Mouse (Mus musculus) left cerebral cortex, adult 18-20 months (tissue): ENCODE measurements around the gene Cldn6. TPM values are rescaled to one million over a fixed set of nuclear protein-coding genes. Genes with fewer than 3 reads are reported as not detected.
A peak's percentile ranks its signal among the peaks of the same experiment; 100 is the strongest.

Experiments
- DNase-seq, 2 experiments: peaks; one replicate each; pipeline ENCODE4 v3.0.0; 2021 to 2022; ENCODE audit warnings: low spot score in 2 of 2, mixed read lengths in 1 of 2
- total RNA-seq, 2 experiments: library from RNA; stranded (reverse); gene quantifications; 2 replicates each; pipeline ENCODE4 v1.2.3; 2021

Gene Cldn6
- total RNA-seq, 2 experiments from 2014 or later, result not detected

GRCm38 (mm10) chr17:23674271-23674952 is 4.6 kb upstream of the Cldn6 start:
- DNase-seq, result no peak

DNA sequence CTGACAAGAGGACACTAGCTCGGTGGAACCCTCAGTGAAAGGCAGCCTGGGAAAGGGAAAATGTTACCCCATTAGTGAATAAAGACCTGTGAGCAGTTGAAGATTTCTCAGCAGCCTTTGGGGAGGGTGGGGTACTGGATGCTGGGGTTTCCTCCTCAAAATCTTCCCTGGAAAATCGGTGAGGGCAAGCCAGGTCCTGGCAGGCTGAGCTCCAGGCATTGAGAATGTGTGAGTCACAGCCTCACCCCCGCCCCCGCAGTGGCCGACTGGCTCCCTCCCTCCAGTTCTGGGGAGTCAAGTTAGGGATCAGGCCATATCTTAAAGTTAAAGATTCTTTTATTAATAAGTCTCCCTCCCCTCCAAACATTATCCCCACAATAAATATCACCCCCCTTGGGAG is 3.9 kb upstream of the Cldn6 start:
- peak in 1 of 2 experiments; percentile 42 for DNase-seq

- no peak for DNase-seq
Observed at GRCm38 (mm10) chr17:23675564-23676281, 3.3 kb upstream of the Cldn6 start.

- no peak for DNase-seq
Observed at GRCm38 (mm10) chr17:23676473-23677031, 2.5 kb upstream of the Cldn6 start.

- DNase-seq, result peak; percentile 67 to 82
Observed at GRCm38 (mm10) chr17:23677236-23677679, 1.8 kb upstream of the Cldn6 start, which contains the start of gene Tnfrsf12a. Gene Tnfrsf12a, minus strand, starts transcription at chr17:23677468.

DNA sequence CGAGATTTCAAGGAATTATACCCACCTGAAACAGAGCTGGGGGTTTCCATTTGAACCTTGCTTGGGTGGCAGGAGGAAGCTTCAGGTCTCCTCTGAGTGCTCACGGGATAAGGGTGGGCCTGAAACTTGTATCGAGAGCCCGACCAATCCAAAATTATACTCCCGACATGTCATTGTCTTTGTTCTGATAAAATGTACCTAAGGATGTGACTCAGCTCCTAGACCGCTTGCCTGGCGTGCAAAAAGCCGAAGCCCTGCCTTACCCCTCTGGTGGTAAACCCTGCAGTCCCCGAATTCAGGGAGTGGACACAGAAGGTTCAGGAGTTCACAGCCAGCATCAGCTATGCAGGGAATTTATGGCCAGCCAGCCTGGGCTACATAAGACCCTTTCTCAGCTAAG is 1.3 kb downstream of the Cldn6 start:
- DNase-seq, result no peak

- DNase-seq, result no peak
Observed at GRCm38 (mm10) chr17:23681086-23681485, 2.0 kb downstream of the Cldn6 start.

GRCm38 (mm10) chr17:23682092-23682491 is 3.0 kb downstream of the Cldn6 start:
- DNase-seq, result no peak

DNA sequence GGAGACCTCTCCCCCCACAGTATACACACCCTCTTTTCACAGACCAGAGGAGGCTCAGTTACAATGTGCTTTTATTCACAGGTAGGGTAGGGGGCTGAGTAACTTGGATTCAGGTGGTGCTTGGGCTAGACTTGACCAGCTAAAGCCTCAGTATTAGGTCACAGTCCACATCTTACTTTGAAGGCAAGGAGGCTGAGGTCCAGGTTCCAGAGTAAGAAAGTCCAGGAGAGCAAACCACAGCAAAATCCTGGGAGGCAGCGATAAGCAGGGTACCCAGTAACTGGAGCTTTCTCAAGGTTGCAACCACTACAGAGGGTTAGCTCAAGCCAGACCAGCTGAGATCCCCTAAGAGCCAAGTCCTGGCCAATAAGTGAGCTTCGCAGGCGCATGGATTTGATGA is 3.5 kb downstream of the Cldn6 start:
- no peak for DNase-seq

GRCm38 (mm10) chr17:23683226-23683625 is 4.2 kb downstream of the Cldn6 start:
- DNase-seq, result no peak

DNA sequence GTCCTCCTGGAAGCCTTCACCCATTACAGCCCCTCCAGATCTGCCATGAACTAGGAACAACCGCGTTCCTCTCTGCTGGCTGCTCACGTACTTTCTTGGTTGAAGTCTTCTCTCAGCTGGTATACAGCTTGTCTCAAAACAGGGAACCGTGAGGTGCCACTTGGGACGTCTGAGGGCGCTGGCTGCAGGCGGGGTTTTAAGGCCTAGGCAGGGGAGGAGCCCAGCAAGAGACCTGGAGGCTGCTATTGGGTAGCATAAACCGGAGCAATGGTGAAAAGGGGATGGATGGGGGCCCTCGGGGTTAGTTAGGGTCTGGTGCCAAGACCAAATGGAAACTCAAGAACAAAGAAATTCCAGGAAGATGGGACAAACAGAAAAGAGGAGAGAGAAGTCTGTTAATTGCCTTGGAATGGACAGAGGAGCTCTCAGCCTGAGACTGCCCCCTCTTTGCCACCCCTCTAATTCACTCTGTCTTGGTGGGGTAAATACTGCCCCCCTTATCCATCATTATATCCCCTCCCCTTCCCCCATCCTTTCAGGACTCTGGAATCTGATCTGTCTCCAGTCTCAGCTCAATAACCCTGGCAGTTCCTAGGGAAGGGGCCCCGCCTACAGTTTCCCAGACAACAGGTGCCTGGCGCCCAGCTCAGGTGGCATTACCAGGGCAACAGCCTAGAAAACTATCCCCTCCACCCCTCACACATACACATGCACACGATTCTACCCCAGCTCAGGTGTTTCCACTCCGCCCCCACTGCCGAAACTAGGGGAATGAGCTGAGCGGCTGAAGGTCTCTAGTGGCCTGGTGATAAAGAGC is 5.0 kb downstream of the Cldn6 start, which contains the start of gene Cldn9:
Gene Cldn9 (minus strand): TSS at position 171 of the 817 bp plus-strand sequence.
- DNase-seq, result no peak

DNA sequence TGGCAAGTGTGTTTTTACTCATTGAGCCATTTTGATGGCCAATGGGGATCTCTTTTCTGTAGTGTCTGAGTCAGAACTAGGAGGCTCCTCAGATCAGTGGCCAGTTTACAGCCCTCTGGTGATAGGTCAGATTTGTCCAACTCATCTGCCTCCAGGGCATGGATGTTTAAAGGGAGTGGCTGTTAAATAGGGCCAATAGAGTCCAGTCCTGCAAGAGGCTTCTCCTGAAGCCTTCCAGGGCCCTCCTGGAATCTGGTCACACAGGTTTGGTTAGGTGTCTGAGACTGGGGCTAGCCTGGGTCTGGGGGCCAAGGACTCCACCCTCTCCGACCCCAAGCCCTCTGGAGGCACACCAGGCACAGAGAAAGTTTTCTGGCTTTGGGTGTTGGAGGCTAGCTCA is 15.4 kb downstream of the Cldn6 start:
- no peak for DNase-seq

GRCm38 (mm10) chr17:23695801-23696200 is 16.8 kb downstream of the Cldn6 start:
- DNase-seq, result no peak

GRCm38 (mm10) chr17:23699131-23700077 is 20.4 kb downstream of the Cldn6 start:
- DNase-seq, result peak; percentile 36 to 54

DNA sequence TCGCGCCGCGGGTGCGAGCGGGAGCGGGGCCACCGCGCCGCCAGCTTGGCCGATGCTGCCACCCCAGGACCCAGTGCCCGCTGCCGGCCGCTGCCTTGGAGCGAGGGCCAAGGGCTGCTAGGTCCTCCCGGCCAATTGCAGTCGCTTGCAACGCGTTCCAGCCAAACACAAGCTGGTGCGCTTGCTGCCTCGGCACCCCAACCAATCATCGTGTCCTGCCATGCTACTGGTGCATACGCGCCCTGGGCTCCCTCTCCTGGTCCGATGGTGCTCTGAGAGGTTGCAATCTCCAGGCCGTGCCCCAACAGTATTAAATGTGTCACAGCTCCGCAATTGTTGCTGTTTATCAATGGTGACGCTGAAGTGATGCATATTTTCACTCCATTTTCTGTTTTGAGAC is 21.0 kb downstream of the Cldn6 start:
- DNase-seq, result peak; percentile 85 to 93

DNA sequence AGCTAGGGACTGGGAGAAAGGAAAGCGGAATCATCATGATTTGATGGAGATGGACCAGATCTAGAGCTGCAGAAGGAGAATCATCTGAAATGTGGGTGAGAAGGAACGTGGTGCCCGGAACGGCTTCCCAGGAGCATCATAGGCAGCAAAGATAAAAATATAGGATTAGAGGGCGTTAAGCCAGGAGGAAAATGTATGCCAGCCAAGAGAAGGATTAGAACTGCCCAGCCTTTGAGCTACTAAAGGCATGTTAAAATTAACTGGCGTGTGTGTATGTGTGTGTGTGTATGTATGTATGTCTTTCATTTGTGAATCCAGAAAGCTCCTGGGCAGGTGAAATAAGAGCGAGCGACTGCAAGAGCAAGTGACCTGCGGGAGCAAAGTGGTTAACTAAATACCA is 24.3 kb downstream of the Cldn6 start:
- DNase-seq, result no peak

GRCm38 (mm10) chr17:23704741-23705140 is 25.7 kb downstream of the Cldn6 start:
- DNase-seq, result peak; percentile 22 to 33

- no peak for DNase-seq
Observed at GRCm38 (mm10) chr17:23705525-23706104, 26.6 kb downstream of the Cldn6 start.

- peak; percentile 73 to 80 for DNase-seq
Observed at GRCm38 (mm10) chr17:23706212-23706611, 27.2 kb downstream of the Cldn6 start.

GRCm38 (mm10) chr17:23717003-23717402 is 38.0 kb downstream of the Cldn6 start:
- no peak for DNase-seq
